Mouse (Mus musculus) limb, embryonic 11.5 days (tissue): ENCODE measurements at regions not wholly inside any gene's neighbourhood (a gene's known extent, or its start where the extent isn't known, plus 50 kb on each side); places are given as distances from the start of the nearest gene placed in this dataset.

Experiments used
- ATAC-seq: fragments of 200-750 bp; cut with Nextera tagmentation; 2 replicates; pipeline ENCODE4 v1.8.0; 2017; ENCODE audit warnings: low read depth; ENCODE audit not compliant: insufficient number of reproducible peaks, low FRiP score, low TSS enrichment
- DNase-seq: peaks from one replicate; pipeline ENCODE4 v3.0.0-alpha.2; 2015; ENCODE audit warnings: low spot score
- H3K27ac ChIP-seq: fragments of 300-500 bp; sonication (generic); replicated peaks from 2 replicates; pipeline ENCODE4 v1.5.1; 2014; ENCODE audit warnings: low read depth, mild to moderate bottlenecking, low read length
- H3K27me3 ChIP-seq: fragments of 300-500 bp; sonication (generic); 2 replicates; pipeline ENCODE4 v1.6.1; 2014; ENCODE audit warnings: mild to moderate bottlenecking, low read length, mixed read lengths; ENCODE audit not compliant: control insufficient read depth, insufficient read depth
- H3K36me3 ChIP-seq: fragments of 300-500 bp; sonication (generic); 2 replicates; pipeline ENCODE4 v1.6.1; 2014; ENCODE audit warnings: mild to moderate bottlenecking, low read length, moderate library complexity, mixed read lengths; ENCODE audit not compliant: control insufficient read depth, insufficient read depth
- H3K4me1 ChIP-seq: fragments of 300-500 bp; sonication (generic); 2 replicates; pipeline ENCODE4 v1.6.1; 2014; ENCODE audit warnings: low read length, mixed read lengths; ENCODE audit not compliant: control insufficient read depth, insufficient read depth
- H3K4me2 ChIP-seq: fragments of 300-500 bp; sonication (generic); 2 replicates; pipeline ENCODE4 v1.6.1; 2014; ENCODE audit warnings: low read depth, mild to moderate bottlenecking, moderate library complexity; ENCODE audit not compliant: severe bottlenecking
- H3K4me3 ChIP-seq: fragments of 300-500 bp; sonication (generic); 2 replicates; pipeline ENCODE4 v1.5.1; 2014; ENCODE audit warnings: low read depth, low read length
- H3K9ac ChIP-seq: fragments of 300-500 bp; sonication (generic); 2 replicates; pipeline ENCODE4 v1.6.1; 2014; ENCODE audit warnings: mild to moderate bottlenecking, low read length
- H3K9me3 ChIP-seq: fragments of 300-500 bp; sonication (generic); 2 replicates; pipeline ENCODE4 v1.6.1; 2016; ENCODE audit warnings: low read length; ENCODE audit not compliant: control insufficient read depth
- WGBS: fragments of 180-500 bp; shearing (Covaris S2); extraction: QIAGEN DNeasy Blood & Tissue Kit; methylation state at CpG from one replicate; pipeline ENCODE4 v1.1.7; 2014; 5-methylcytosine and 5-hydroxymethylcytosine counted together

GRCm38 (mm10) chr7:139741246-139741903, 57.8 kb upstream of the Cfap46 start:
- no peaks in the 10 kb centered on the region for H3K9me3 ChIP-seq
- H3K9ac ChIP-seq, result no peak overlapping the region
- no peak for ATAC-seq
- H3K4me1 ChIP-seq, result no peaks in the 10 kb centered on the region
- no peaks in the 10 kb centered on the region for H3K36me3 ChIP-seq
- H3K4me3 ChIP-seq, result no peak overlapping the region
- 56% methylated on average over 13 of the region's 13 CpGs for WGBS
- no peak overlapping the region for H3K4me2 ChIP-seq
- DNase-seq, result no peak
- no peak overlapping the region for H3K27ac ChIP-seq
- H3K27me3 ChIP-seq, result no peaks in the 10 kb centered on the region

- Histone ChIP-seq H3K9ac (no peak overlapping the region), H3K27ac (no peak overlapping the region)
- whole genome bisulfite sequencing, result 37% methylated on average over 1 of the region's 1 CpGs
Observed at GRCm38 (mm10) chr7:139746803-139747202, 63.2 kb upstream of the Cfap46 start.

GRCm38 (mm10) chr7:139747290-139748067, 63.9 kb upstream of the Cfap46 start:
- 89% methylated on average over 11 of the region's 11 CpGs for WGBS
- no peak for ATAC-seq
- H3K9ac ChIP-seq, result no peak overlapping the region

More at GRCm38 (mm10) chr7:139746803-139747202, 63.2 kb upstream of the Cfap46 start:
- Histone ChIP-seq H3K4me2 (no peak overlapping the region), H3K4me1 (no peaks in the 10 kb centered on the region), H3K36me3 (no peaks in the 10 kb centered on the region), H3K4me3 (no peak overlapping the region), H3K27me3 (no peaks in the 10 kb centered on the region), H3K9me3 (no peaks in the 10 kb centered on the region)
- DNase-seq, result peak; percentile 30
- ATAC-seq, result no peak

DNA sequence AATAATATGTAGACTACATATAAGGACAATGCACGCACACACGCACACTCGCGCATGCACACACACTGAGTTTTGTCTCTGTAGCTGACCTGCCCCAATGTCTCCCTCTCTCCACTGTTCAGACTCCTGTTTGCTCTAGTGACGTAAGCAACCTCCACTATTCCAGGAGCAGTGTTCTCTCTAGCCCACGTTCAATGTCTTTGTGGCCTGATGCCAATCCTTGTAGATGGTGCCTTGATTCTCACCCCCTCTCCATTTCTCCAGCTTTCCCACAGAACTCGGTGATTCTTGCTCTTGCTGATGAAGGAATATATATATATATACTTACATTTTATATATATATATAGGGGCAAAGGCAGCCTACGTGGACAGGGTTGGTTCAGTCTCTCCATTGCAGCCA, 71.4 kb upstream of the Cfap46 start:
- no peak for DNase-seq
- H3K36me3 ChIP-seq, result no peaks in the 10 kb centered on the region
- no peaks in the 10 kb centered on the region for H3K4me1 ChIP-seq
- ATAC-seq, result no peak
- no peak overlapping the region for H3K4me2 ChIP-seq
- no peak overlapping the region for H3K4me3 ChIP-seq
- no peaks in the 10 kb centered on the region for H3K27me3 ChIP-seq
- H3K27ac ChIP-seq, result no peak overlapping the region
- 91% methylated on average over 8 of the region's 8 CpGs for WGBS
- H3K9ac ChIP-seq, result no peak overlapping the region
- H3K9me3 ChIP-seq, result no peaks in the 10 kb centered on the region

More at GRCm38 (mm10) chr7:139747290-139748067, 63.9 kb upstream of the Cfap46 start:
- Histone ChIP-seq H3K27me3 (no peaks in the 10 kb centered on the region), H3K27ac (no peak overlapping the region), H3K4me1 (no peaks in the 10 kb centered on the region), H3K36me3 (no peaks in the 10 kb centered on the region), H3K9me3 (no peaks in the 10 kb centered on the region), H3K4me2 (no peak overlapping the region), H3K4me3 (no peak overlapping the region)
- DNase-seq, result no peak

DNA sequence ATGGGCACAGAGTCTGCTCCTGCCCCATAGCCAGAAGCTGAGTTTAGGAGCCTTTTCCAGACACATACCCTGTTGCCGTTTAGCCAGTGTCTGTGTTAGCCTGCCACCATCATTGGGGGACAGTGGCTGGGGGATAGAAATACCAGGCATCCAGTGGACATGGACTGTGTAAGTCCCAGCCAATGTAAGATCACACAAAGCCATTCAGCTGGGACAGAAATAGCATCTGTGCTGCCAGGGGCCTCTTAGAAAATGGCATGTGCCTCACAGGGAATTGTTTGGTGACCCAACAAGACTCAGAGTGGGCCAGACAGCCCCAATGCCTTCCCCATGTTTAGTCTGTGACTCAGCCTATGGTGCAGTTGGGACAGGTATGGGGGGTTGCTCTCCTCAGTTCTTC, 71.5 kb upstream of the Adgra1 start:
- ATAC-seq, result no peak
- no peaks in the 10 kb centered on the region for H3K27me3 ChIP-seq
- H3K36me3 ChIP-seq, result no peaks in the 10 kb centered on the region
- no peak for DNase-seq
- no peak overlapping the region for H3K27ac ChIP-seq
- H3K9me3 ChIP-seq, result no peaks in the 10 kb centered on the region
- 87% methylated on average over 1 of the region's 1 CpGs for WGBS
- no peak overlapping the region for H3K9ac ChIP-seq
- H3K4me1 ChIP-seq, result no peaks in the 10 kb centered on the region
- no peak overlapping the region for H3K4me2 ChIP-seq
- no peak overlapping the region for H3K4me3 ChIP-seq

GRCm38 (mm10) chr7:139763241-139763640, 70.7 kb upstream of the Adgra1 start:
- H3K9ac ChIP-seq, result no peak overlapping the region
- no peak overlapping the region for H3K27ac ChIP-seq
- H3K4me1 ChIP-seq, result no peaks in the 10 kb centered on the region
- H3K9me3 ChIP-seq, result no peaks in the 10 kb centered on the region
- H3K36me3 ChIP-seq, result no peaks in the 10 kb centered on the region
- ATAC-seq (no peak), DNase-seq (no peak)
- no peak overlapping the region for H3K4me2 ChIP-seq
- H3K4me3 ChIP-seq, result no peak overlapping the region
- 66% methylated on average over 4 of the region's 4 CpGs for WGBS
- H3K27me3 ChIP-seq, result no peaks in the 10 kb centered on the region

- Histone ChIP-seq H3K9me3 (no peaks in the 10 kb centered on the region), H3K4me1 (no peaks in the 10 kb centered on the region), H3K4me3 (no peak overlapping the region), H3K27me3 (no peaks in the 10 kb centered on the region), H3K4me2 (no peak overlapping the region), H3K9ac (no peak overlapping the region), H3K36me3 (no peaks in the 10 kb centered on the region; the same call in 1 of the 2 replicates), H3K27ac (no peak overlapping the region)
- no peak for ATAC-seq
- DNase-seq, result no peak
- 51% methylated on average over 3 of the region's 3 CpGs for WGBS
Observed at GRCm38 (mm10) chr7:139766296-139766695, 67.7 kb upstream of the Adgra1 start.

DNA sequence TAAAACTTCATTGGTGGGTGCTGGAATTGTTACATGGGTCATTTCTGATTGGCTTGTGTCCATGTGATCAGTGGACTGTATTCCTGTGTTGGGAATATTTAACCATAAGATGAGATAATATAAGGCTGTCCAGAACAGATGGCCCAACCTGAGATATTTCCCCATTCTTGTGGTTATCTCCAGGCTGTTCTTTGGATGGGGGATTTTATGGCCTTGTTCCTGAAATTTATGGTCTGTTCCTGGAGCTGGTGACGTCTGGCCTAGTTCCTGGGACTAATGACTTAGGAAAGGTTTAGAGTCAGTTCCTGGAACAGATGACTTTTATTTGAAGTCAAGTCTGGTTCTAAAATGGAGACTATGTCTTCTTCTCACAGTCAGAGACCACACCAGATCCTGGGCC, 64.8 kb upstream of the Adgra1 start:
- WGBS, result 0% methylated on average over 1 of the region's 1 CpGs
- Histone ChIP-seq H3K9me3 (no peaks in the 10 kb centered on the region), H3K4me3 (no peak overlapping the region), H3K27ac (no peak overlapping the region), H3K27me3 (no peaks in the 10 kb centered on the region), H3K9ac (no peak overlapping the region), H3K4me2 (no peak overlapping the region), H3K4me1 (no peaks in the 10 kb centered on the region), H3K36me3 (no peaks in the 10 kb centered on the region; the same call in 1 of the 2 replicates)
- ATAC-seq, result no peak
- DNase-seq, result no peak
